17 mouse cellular contexts compared by ENCODE assay signal in genomic region chr13:54680184-54680853, GRCm38 (mm10). TPM values are rescaled to one million over a fixed set of nuclear protein-coding genes. Genes with fewer than 3 reads are reported as not detected.
DNase-seq lines count a peak whose midpoint lies in the region; ATAC-seq and TF ChIP-seq lines count a peak whose summit lies in the region.
"Had no signal": no experiment of that assay in that cellular context is flagged by ENCODE, and none has a peak within 500 bp of the region (broad histone marks: within the 10 kb centered on the region; RNA-seq: fewer than 3 reads in every experiment).

No protein-coding gene starts in this region.

- no peaks in the 10 kb centered on the region for H3K27me3 ChIP-seq in forebrain, embryonic 10.5 days (ENCODE audit: poor library complexity, severe bottlenecking)
- no peaks in the 10 kb centered on the region for H3K27me3 ChIP-seq in forebrain, embryonic 15.5 days
- H3K27me3 ChIP-seq in lung, embryonic 15.5 days = no peaks in the 10 kb centered on the region
- no peaks in the 10 kb centered on the region for H3K27me3 ChIP-seq in lung, postnatal 0 days (replicated peaks; ENCODE audit: insufficient read depth, low read length)
- no peaks in the 10 kb centered on the region for H3K27me3 ChIP-seq in liver, embryonic 13.5 days
- H3K27me3 ChIP-seq in stomach, embryonic 15.5 days (replicated peaks) = no peaks in the 10 kb centered on the region

- peak overlapping the region; percentile 8 for H3K4me3 ChIP-seq in forebrain, embryonic 10.5 days
- H3K4me3 ChIP-seq in forebrain, embryonic 15.5 days = no peak overlapping the region
- no peak overlapping the region for H3K4me3 ChIP-seq in lung, embryonic 15.5 days
- no peak overlapping the region for H3K4me3 ChIP-seq in lung, postnatal 0 days (ENCODE audit: low read depth, low read length)
- H3K4me3 ChIP-seq in liver, embryonic 13.5 days (replicated peaks) = peak overlapping the region; percentile 58
- no peak overlapping the region for H3K4me3 ChIP-seq in stomach, embryonic 15.5 days (replicated peaks)
- H3K4me3 ChIP-seq: left cerebral cortex, adult 2 months; myocyte had no signal

- H3K9me3 ChIP-seq in forebrain, embryonic 10.5 days = no peaks in the 10 kb centered on the region
- H3K9me3 ChIP-seq in forebrain, embryonic 15.5 days = no peaks in the 10 kb centered on the region
- no peaks in the 10 kb centered on the region for H3K9me3 ChIP-seq in lung, embryonic 15.5 days
- H3K9me3 ChIP-seq in lung, postnatal 0 days (ENCODE audit: low read length) = no peaks in the 10 kb centered on the region
- no peaks in the 10 kb centered on the region for H3K9me3 ChIP-seq in liver, embryonic 13.5 days (replicated peaks)
- H3K9me3 ChIP-seq in stomach, embryonic 15.5 days = no peaks in the 10 kb centered on the region

- no peak overlapping the region for H3K27ac ChIP-seq in forebrain, embryonic 10.5 days
- H3K27ac ChIP-seq in forebrain, embryonic 15.5 days (replicated peaks) = no peak overlapping the region
- no peak overlapping the region for H3K27ac ChIP-seq in lung, embryonic 15.5 days
- no peak overlapping the region for H3K27ac ChIP-seq in lung, postnatal 0 days (ENCODE audit: low read length)
- H3K27ac ChIP-seq in liver, embryonic 13.5 days = peak overlapping the region; percentile 97
- H3K27ac ChIP-seq in stomach, embryonic 15.5 days = no peak overlapping the region
- H3K27ac ChIP-seq: left cerebral cortex, adult 2 months had no signal

- no peak for TF ChIP-seq CTCF in lung, postnatal 0 days (IDR thresholded peaks at IDR 0.05)

- TF ChIP-seq EP300 in lung, postnatal 0 days (IDR thresholded peaks at IDR 0.05) = no peak

- no peak for DNase-seq in forebrain, embryonic 10.5 days (ENCODE audit: extremely low spot score, low spot score)
- no peak for DNase-seq in lung, postnatal 0 days (ENCODE audit: low spot score)
- DNase-seq in liver, embryonic 13.5 days = peak; percentile 87
- DNase-seq in cerebellum, adult 18-20 months = no peak
- DNase-seq: adrenal gland, postnatal 10 days; cerebellum, adult 2 months; embryo, embryonic 11 days; gastrocnemius, postnatal 36 days; kidney, adult 11 months had no signal

- no peak overlapping the region for H3K4me2 ChIP-seq in forebrain, embryonic 15.5 days (replicated peaks)
- H3K4me2 ChIP-seq in lung, embryonic 15.5 days = no peak overlapping the region
- H3K4me2 ChIP-seq in lung, postnatal 0 days (replicated peaks; ENCODE audit: low read depth, low read length) = no peak overlapping the region
- H3K4me2 ChIP-seq in liver, embryonic 13.5 days = peak overlapping the region; percentile 74
- no peak overlapping the region for H3K4me2 ChIP-seq in stomach, embryonic 15.5 days

- peaks cover 72% of the 10 kb centered on the region for H3K36me3 ChIP-seq in forebrain, embryonic 10.5 days (replicated peaks)
- peaks cover 56% of the 10 kb centered on the region for H3K36me3 ChIP-seq in forebrain, embryonic 15.5 days
- H3K36me3 ChIP-seq in lung, embryonic 15.5 days = peaks cover 51% of the 10 kb centered on the region
- peaks cover 44% of the 10 kb centered on the region for H3K36me3 ChIP-seq in lung, postnatal 0 days (ENCODE audit: insufficient read depth, low read length)
- peaks cover 63% of the 10 kb centered on the region for H3K36me3 ChIP-seq in liver, embryonic 13.5 days
- H3K36me3 ChIP-seq in stomach, embryonic 15.5 days = peaks cover 49% of the 10 kb centered on the region

- WGBS in forebrain, embryonic 10.5 days = 86% methylated on average over 17 of the region's 17 CpGs
- WGBS in forebrain, embryonic 15.5 days = 77% methylated on average over 17 of the region's 17 CpGs
- 79% methylated on average over 17 of the region's 17 CpGs for WGBS in lung, embryonic 15.5 days
- WGBS in lung, postnatal 0 days = 75% methylated on average over 17 of the region's 17 CpGs
- whole genome bisulfite sequencing in liver, embryonic 13.5 days (ENCODE audit: insufficient replicate concordance) = 48% methylated on average over 17 of the region's 17 CpGs
- WGBS in stomach, embryonic 15.5 days = 78% methylated on average over 17 of the region's 17 CpGs

- H3K9ac ChIP-seq in forebrain, embryonic 15.5 days (replicated peaks) = no peak overlapping the region
- no peak overlapping the region for H3K9ac ChIP-seq in lung, embryonic 15.5 days
- H3K9ac ChIP-seq in lung, postnatal 0 days (replicated peaks; ENCODE audit: low read depth) = no peak overlapping the region
- peak overlapping the region; percentile 76 for H3K9ac ChIP-seq in liver, embryonic 13.5 days
- H3K9ac ChIP-seq in stomach, embryonic 15.5 days = no peak overlapping the region

- no peak for ATAC-seq in forebrain, embryonic 15.5 days (replicated peaks)
- peak; percentile 21; the same call in 1 of the 2 replicates for ATAC-seq in lung, embryonic 15.5 days (ENCODE audit: borderline replicate concordance, extremely low read depth, low FRiP score, low TSS enrichment)
- ATAC-seq in lung, postnatal 0 days = no peak
- peak; percentile 98 for ATAC-seq in liver, embryonic 13.5 days (ENCODE audit: low read depth)
- peak; percentile 84 for ATAC-seq in stomach, embryonic 15.5 days (ENCODE audit: insufficient read depth, low FRiP score, low read depth)
- no peak for ATAC-seq in granulocyte monocyte progenitor cell, adult 5-6 weeks (replicated peaks; ENCODE audit: poor library complexity, severe bottlenecking)

- peaks cover 16% of the 10 kb centered on the region for H3K4me1 ChIP-seq in forebrain, embryonic 10.5 days
- peaks cover 15% of the 10 kb centered on the region for H3K4me1 ChIP-seq in forebrain, embryonic 15.5 days
- peaks cover 12% of the 10 kb centered on the region for H3K4me1 ChIP-seq in lung, embryonic 15.5 days
- no peaks in the 10 kb centered on the region for H3K4me1 ChIP-seq in lung, postnatal 0 days (ENCODE audit: insufficient read depth, low read depth, low read length)
- peaks cover 65% of the 10 kb centered on the region for H3K4me1 ChIP-seq in liver, embryonic 13.5 days (replicated peaks)
- H3K4me1 ChIP-seq in stomach, embryonic 15.5 days = peaks cover 5% of the 10 kb centered on the region; the same call in 1 of the 2 replicates

RNA-seq across cellular contexts. Expression of gene Rnf44, which starts 13.4 kb away (rescaled TPM):
- 88.6 and 106 TPM in 2 replicates for polyA plus RNA-seq in forebrain, embryonic 10.5 days (2016; fragmentation: Nextera tagmentation; extraction: Ambion mirVana)
- 94.0 and 120 TPM in 2 replicates for polyA plus RNA-seq in forebrain, embryonic 15.5 days (2015; fragmentation: Nextera tagmentation; extraction: Ambion mirVana)
- 52.2 and 53.0 TPM in 2 replicates for polyA plus RNA-seq in lung, embryonic 15.5 days (2015; fragmentation: Nextera tagmentation; extraction: Ambion mirVana)
- polyA plus RNA-seq in lung, postnatal 0 days (2015; fragmentation: Nextera tagmentation; extraction: Ambion mirVana) = 52.1 and 60.0 TPM in 2 replicates
- polyA plus RNA-seq in liver, embryonic 13.5 days (2015; fragmentation: Nextera tagmentation; extraction: Ambion mirVana) = 23.8 and 24.5 TPM in 2 replicates
- polyA plus RNA-seq in stomach, embryonic 15.5 days (2015; fragmentation: Nextera tagmentation; extraction: Ambion mirVana) = 69.1 and 76.4 TPM in 2 replicates
- total RNA-seq in granulocyte monocyte progenitor cell, adult 5-6 weeks (2014; fragmentation: Nextera tagmentation) = 64.2 and 82.0 TPM in 2 replicates
- 12.2 and 12.3 TPM in 2 replicates for total RNA-seq in granulocyte monocyte progenitor cell, adult 5-6 weeks (2017)

RNA-seq across cellular contexts. Expression of gene Cdhr2, which starts 20.9 kb away (rescaled TPM):
- 0.04 TPM in 1 of 2 replicates, not detected in the other for polyA plus RNA-seq in forebrain, embryonic 10.5 days (2016; fragmentation: Nextera tagmentation; extraction: Ambion mirVana)
- polyA plus RNA-seq in forebrain, embryonic 15.5 days (2015; fragmentation: Nextera tagmentation; extraction: Ambion mirVana) = 0.05 and 0.29 TPM in 2 replicates
- polyA plus RNA-seq in lung, embryonic 15.5 days (2015; fragmentation: Nextera tagmentation; extraction: Ambion mirVana) = 0.10 and 0.13 TPM in 2 replicates
- polyA plus RNA-seq in lung, postnatal 0 days (2015; fragmentation: Nextera tagmentation; extraction: Ambion mirVana) = not detected in 2 replicates
- polyA plus RNA-seq in liver, embryonic 13.5 days (2015; fragmentation: Nextera tagmentation; extraction: Ambion mirVana) = 7.8 and 10.5 TPM in 2 replicates
- 7.9 and 8.7 TPM in 2 replicates for polyA plus RNA-seq in stomach, embryonic 15.5 days (2015; fragmentation: Nextera tagmentation; extraction: Ambion mirVana)
- not detected in 2 replicates for total RNA-seq in granulocyte monocyte progenitor cell, adult 5-6 weeks (2014; fragmentation: Nextera tagmentation)
- not detected in 2 replicates for total RNA-seq in granulocyte monocyte progenitor cell, adult 5-6 weeks (2017)
- total RNA-seq: gastrocnemius, postnatal 36 days; heart, postnatal 25 days; megakaryocyte, adult 5-6 weeks had no signal
- polyA plus RNA-seq: myocyte had no signal

RNA-seq across cellular contexts. Expression of gene Faf2, which starts 58.7 kb away (rescaled TPM):
- 80.1 and 83.8 TPM in 2 replicates for polyA plus RNA-seq in forebrain, embryonic 10.5 days (2016; fragmentation: Nextera tagmentation; extraction: Ambion mirVana)
- polyA plus RNA-seq in forebrain, embryonic 15.5 days (2015; fragmentation: Nextera tagmentation; extraction: Ambion mirVana) = 63.9 and 64.9 TPM in 2 replicates
- 72.7 and 82.9 TPM in 2 replicates for polyA plus RNA-seq in lung, embryonic 15.5 days (2015; fragmentation: Nextera tagmentation; extraction: Ambion mirVana)
- polyA plus RNA-seq in lung, postnatal 0 days (2015; fragmentation: Nextera tagmentation; extraction: Ambion mirVana) = 52.1 and 53.7 TPM in 2 replicates
- 30.5 and 33.9 TPM in 2 replicates for polyA plus RNA-seq in liver, embryonic 13.5 days (2015; fragmentation: Nextera tagmentation; extraction: Ambion mirVana)
- 69.9 and 75.3 TPM in 2 replicates for polyA plus RNA-seq in stomach, embryonic 15.5 days (2015; fragmentation: Nextera tagmentation; extraction: Ambion mirVana)
- total RNA-seq in granulocyte monocyte progenitor cell, adult 5-6 weeks (2014; fragmentation: Nextera tagmentation) = 30.4 and 43.7 TPM in 2 replicates
- total RNA-seq in granulocyte monocyte progenitor cell, adult 5-6 weeks (2017) = 40.0 and 47.6 TPM in 2 replicates

Comparison
In these comparisons a context has a peak if more than half of its experiments do, and no peak if none do; other contexts are left out.
1. H3K4me3 ChIP-seq: peak in forebrain, embryonic 10.5 days (single experiment) and liver, embryonic 13.5 days (single experiment); none in forebrain, embryonic 15.5 days (single experiment), lung, embryonic 15.5 days (single experiment), lung, postnatal 0 days (single experiment) and stomach, embryonic 15.5 days (single experiment).
2. ATAC-seq: peak in lung, embryonic 15.5 days (single experiment), liver, embryonic 13.5 days (single experiment) and stomach, embryonic 15.5 days (single experiment); none in forebrain, embryonic 15.5 days (single experiment), lung, postnatal 0 days (single experiment) and granulocyte monocyte progenitor cell, adult 5-6 weeks (single experiment).